Mouse (Mus musculus) lung, postnatal 14 days (tissue): ENCODE results near the gene Borcs8.

Experiments
- DNase-seq: peaks from one replicate; pipeline ENCODE4 v3.0.0; 2021

Borcs8 gene

DNA sequence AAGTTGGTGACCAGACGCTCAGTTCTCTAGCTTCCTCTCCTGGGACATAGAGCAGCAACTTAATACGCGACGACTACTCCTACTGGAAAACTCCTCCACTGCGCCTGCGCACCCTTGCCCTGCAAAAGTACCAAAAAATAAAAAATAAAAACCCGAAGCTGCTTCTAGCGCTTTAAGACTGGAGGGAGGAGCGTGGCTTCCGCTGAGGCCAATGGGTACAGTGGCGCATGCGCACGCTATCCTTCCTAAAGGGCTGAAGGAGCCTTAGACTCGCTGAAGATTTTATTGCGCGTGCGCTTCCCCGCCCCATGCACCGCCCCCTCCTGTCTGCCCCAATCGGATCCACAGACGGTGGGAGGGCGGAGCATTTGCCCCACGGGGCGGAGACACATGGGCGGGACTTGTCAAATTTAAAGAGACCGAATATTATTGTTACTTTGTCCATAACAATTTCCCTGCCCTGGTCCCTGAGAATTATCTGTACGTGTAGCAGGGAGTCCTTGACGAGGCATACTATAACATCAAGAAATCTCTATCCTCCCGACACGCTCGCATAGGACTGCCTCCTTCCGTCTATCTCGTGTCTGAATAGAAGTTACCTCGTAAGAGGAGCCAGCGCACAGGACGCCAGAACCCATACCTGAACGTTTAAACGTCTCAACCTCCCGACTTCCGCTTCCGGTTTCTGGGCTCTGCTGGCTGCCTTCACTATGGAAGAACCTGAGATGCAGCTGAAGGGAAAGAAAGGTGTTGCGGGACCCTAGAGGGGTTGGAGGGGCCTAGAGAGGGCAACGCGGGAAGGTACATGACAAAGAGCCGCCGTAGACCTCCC is at the start of gene Borcs8, which contains the start of the genes Rfxank and Mef2b:
TSS of gene Borcs8 (plus strand) at position 474 of the 832 bp plus-strand sequence.
TSS of gene Rfxank (minus strand) at position 129 of the 832 bp plus-strand sequence.
TSS of gene Mef2b (plus strand) at position 686 of the 832 bp plus-strand sequence.
- peak; percentile 99 for DNase-seq

DNA sequence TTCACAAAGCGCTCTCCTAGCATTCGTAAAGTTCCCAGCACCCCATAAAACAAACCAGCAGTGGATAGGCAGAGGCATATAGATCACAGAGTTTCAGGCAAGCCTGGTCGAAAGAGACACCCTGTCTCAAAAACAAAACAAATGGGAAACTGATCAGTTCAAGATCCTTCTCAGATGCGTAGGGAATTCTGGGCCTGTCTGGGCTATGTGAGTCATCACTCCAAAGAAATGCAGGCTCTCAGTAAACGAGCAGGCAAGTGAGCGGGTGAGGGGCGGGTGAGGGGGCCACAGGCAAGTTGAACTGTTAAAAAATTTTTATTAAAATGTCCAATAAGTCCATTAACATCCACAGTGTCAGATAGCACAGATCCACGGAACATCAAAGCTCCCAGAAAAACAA is 46.5 kb upstream of the Borcs8 start:
- no peak for DNase-seq

DNA sequence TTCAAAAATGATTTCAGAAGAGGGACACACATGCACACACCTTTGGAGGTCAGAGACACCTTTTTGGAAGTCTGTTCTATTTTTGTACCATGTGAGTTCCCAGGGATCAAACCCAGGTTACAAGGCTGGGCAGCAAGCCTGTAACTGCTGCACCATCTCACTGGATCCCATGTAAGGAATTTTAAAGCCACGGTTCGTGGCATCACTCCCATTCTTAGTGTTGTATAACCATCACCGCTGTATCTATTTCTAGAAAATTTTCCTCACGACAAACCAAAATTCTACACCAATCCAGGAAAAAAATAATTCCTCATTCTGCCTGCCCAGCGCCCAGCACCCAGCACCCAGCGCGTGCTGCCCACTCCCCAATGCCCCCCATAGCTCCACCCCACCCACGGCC is 40.0 kb upstream of the Borcs8 start:
- no peak for DNase-seq

DNA sequence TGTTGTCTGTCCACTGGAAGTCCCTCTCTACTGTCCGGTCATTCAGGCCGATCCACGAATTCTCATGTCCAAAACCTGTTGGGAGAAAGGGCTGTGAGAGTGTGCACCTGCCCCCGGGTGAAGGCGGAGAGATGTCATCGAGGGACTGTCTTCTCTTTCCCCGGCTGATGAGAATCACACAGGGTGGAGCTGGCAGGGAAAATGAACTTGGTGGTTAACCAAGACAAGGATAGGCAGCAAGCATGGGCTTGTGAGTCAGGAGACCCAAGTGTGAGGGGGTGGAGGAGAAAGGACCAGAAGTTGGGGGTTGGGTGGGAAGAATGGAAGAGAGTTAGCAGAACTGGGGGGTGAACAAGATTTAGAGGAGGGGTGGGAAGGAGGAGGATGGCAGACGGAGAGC is 39.1 kb upstream of the Borcs8 start:
- DNase-seq = no peak

DNA sequence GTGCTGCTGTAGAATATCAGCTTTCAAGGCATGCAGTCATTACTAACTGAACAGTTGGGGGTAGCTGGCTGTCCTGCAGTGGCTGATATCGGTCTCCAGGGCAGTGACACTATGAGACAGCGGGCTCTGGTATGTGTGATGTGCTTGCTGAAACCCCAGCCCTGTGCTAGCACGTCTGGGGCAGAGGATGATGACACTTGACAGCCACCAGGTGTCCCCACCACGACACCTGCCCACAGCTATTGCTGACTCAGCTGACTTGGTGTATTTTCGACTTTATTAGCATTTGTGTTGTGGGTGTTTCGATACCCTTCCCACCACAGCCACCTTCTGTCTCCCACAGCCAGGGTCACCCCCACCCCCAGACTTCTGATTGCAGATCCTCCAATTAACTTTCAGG is 34.8 kb upstream of the Borcs8 start:
- DNase-seq = peak; percentile 44

DNA sequence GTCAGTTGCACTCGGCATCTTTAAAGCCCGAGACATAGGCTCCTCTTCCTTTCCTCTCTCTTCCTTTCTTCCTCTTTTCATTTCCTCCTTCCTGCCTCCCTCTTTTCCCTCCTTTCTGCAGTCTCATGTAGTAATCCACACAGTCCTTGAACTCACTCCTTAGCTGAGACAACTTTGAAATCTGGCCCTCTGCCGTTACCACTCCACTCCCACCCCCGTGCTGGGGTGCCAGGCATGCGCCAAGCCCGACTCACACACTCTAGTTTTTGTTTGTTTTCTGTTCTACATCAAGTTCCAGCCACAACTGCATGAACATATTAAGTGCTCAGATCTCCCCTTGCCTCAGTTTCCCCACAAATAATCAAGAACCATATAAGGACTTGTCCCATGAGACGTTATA is 34.4 kb upstream of the Borcs8 start:
- no peak for DNase-seq

DNA sequence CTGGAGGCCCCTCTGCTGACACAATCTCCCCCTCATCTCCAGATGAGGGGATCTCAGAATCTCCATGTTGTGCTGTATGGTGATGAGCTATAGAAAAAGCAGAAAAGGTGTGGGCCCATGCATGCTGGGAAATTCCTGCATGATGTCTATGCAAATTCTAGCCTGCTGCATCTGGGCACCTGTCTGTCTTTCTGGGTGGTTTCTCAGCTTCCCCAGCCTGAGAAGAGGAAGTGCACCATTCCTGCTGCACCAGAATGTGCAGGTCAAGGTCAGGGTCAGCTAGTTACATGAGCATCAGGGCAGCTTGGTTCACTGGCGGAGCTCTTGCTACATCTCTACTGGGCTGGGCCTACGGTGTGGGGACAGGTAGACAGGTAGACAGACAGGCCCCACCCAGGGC is 28.8 kb upstream of the Borcs8 start:
- no peak for DNase-seq

DNA sequence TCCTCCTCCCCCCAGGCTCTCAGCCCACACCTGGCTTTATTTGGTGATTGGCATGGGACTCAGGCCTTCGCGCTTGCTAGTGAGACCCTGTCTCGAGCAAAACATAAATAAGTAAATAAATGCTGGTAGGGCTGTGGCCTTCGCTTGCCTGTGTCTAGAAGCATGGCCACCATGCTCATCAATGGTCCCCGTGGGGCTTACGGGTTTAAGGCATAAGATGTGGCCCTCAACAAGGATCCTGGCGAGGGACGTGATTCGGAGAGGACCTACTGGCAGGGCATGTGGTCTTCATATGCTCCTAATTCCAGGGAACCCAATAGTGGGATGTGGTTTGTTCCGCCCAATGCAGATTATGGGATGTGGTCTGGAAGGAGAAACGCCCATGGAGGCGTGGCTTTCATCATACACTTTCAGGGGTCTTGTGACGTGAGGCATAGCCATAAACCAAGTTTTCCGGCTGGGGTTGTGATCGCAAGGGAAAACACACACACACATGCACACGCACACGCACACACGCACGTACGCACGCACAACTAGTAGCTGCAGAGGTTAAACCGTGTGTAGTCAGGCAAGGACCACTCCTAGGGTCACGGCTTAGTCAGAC is 28.0 kb upstream of the Borcs8 start:
- DNase-seq = no peak

DNA sequence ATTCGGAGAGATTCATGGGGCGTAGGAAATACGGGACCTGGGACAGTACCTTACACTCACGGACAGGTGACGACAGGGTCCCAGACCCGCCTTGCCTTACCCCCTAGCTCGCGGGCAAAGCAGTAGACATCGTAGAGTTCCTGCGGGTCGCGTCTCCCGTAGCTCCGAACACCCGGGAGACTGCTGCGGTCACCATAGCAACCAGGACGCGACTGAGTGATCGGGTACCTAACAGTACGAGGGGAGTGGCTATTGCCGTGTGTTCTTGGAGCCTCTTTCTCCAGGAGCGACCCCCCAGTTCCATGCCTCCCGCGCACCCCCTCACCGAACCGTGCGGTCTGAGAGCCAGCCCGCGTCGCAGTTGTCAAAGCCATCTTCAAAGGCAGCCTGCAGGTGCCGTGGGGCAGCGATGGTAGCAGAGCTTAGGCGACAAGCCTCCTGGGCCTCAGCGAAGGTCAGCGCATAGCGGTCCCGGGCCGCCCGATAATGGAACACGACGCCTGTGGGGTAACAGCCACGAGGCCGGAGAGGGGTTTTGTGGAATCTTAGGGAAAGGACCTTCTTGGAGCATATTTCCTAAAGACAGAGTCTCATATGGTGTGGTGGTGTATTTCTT is 26.8 kb upstream of the Borcs8 start:
- DNase-seq = no peak

DNA sequence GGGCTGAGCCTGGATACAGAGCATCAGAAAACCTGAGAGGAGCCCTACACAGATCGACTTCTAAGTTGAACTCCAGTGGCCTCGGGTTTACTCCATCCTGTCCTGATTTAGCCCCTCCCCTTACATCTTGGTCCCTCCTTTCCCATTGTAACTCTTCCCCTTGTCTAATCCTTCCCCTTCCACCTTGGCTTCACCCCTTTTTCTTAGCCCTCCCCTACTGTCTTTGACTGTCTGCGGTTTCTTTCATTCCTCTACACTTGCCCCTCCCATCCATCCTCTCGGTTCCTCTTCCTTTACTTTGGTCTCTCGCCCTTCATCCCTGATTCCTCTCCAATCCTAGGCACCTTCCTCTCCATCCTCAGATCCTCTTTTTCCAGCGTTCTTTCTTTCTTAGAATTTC is 24.8 kb upstream of the Borcs8 start:
- DNase-seq = no peak

DNA sequence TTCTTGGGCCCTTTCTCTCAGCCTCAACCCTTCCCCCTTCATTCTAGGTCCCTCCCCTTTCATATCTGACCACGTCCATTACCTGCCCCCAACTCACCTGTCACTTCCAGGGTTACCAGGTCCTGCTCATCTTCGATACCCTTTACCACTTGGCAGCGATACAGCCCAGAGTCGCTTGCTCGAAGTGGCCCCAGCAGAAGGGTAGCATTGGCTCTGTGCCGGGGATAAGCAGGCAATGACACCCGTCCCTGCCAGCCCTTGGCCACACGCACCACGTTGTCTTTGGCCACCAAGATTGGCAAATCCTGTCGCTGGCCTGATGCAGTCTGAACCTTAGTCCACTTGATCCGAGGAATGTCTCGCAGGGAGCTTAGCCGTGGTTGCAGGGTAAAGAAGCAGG is 24.4 kb upstream of the Borcs8 start:
- DNase-seq = no peak

DNA sequence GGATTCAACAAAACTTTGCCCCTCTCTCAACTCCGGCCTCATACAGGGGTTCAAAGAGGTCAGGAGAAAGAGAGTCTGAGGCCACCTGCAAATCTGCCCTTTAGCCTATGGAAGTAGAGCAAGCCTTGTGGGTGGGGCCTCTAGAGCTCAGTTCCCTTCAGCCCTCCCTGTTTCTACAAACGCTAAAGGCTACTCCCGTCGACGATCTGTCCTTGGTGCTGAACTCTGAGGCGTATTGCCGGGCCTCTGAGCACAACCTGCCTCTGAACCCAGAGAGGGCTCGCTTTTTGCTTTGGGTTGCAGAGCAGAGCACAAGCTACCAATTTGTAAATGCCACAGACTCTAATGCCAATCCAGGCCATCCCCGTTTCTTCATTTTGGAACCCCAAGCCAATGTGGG is 21.7 kb upstream of the Borcs8 start:
- DNase-seq = peak; percentile 15

DNA sequence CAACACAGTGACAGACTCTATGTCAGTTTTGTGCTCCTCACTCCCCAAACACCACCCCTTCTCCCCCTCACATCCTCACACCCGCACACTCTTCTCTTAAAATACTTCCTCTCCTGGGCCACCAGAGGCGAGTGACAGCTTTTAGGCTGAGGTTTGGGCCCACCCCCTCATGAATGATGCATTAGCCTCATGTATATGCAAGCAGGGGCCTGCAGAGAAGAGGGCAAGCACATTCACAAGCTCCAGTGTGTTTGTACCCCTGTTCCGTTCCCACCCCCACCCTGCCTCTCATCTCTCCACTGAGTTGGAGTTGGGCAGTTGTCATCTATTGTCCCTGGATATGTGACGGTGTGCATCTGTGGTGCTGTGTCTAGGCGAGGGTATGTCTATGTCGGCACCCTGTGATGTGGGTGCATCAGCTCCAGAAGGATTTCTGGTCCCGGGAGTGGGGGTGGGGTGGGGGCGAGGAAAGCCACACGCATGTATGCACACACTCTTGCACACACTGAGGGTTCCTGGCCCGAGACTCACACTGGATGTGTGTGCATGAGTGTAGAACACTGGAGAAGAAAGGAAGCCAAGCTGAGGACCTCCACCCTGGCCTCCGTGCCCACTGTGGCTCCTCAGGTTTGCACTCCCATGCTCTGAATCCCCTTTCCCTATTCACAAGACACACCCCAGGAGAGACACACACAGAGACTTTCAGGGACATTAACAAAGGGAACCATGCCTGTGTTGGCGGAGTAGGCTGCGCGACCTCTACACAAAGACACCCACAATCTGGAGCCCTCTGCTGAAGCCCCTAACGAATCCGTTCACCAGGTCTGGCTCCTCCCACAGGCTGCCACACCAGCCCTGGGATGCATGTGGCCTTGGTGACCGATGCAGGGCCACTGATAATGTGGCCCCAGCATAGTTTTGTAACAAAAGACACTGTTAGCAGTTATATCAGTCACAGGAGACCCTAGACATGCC is 20.3 kb upstream of the Borcs8 start:
- no peak for DNase-seq

DNA sequence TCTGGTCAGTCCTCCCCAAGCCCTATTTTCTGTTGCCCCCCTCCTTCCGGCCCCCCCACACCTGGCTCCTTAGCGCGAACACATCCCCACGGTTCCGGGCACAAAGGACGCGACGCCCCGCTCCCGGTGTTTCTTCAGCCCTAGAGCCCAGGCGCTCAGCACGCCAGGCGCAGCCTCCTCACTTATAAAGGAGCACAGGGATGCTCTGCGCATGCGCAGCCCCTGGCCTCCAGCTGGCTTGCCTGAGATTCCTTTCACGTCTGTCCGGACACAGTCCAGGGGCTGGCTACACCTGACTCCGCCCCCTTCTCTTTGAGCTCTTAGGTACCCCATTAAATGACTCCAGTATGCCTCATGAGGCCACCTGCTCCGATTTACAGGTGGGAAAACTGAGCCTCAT is 18.6 kb upstream of the Borcs8 start, which contains the start of gene Ncan:
TSS of gene Ncan (minus strand) at position 207 of the 400 bp plus-strand sequence.
- DNase-seq = peak; percentile 55

DNA sequence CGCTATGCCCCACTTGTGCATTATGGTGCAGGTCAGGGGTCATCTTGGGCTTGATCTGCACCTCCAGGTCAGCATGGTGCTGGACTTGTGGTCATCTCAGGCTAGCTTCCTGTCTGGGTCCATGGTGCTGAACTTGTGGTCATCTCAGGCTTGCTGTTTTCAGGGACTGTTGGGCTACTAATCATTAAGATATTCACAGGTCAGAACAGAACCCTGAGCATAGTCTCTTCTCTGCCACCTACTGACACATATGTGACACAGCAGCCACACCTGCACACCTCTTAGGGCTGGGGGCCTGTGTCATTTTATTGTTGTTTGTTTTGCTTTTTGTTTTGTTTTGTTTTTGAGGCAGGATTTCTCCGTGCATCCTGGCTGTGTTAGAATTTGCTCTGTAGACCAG is 16.4 kb upstream of the Borcs8 start:
- no peak for DNase-seq

DNA sequence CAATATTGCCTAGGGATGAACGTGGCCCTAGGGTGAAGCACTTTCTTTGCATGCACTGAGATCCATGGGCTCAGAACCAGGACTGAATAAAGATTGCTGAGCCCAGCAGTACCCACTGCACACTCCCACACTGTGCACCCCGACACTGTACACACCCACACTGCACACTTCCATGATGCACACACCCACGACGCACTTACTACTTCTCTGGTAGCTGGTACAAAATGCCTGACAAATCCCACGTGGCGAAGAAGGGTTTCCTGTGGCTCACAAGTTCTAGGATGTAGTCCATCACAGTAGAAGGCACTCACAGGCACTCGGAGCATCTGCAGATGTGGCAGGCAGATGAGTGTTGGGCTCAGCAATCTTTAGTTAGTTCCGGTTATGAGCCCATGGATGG is 14.3 kb upstream of the Borcs8 start:
- DNase-seq = no peak

DNA sequence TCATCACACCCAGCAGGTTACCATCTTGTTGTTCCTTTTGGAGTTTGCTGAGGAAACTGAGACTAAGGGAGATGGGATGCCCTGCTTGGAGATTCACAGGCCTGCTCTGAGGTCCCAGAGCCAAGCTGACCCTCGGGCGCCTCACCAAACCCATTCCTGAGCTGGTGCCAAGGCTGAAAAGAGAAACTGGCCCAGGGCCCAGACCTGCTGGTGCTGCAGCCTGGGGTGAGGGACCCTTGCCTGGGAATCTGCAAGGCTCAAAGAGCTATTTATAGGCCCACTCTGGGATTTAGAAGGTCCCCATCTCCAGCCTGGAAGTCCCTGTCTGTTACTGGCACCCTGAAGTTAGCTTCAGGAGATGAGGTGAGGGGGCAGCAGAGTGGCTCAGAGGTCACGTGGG is 10.9 kb upstream of the Borcs8 start:
- DNase-seq = peak; percentile 48

DNA sequence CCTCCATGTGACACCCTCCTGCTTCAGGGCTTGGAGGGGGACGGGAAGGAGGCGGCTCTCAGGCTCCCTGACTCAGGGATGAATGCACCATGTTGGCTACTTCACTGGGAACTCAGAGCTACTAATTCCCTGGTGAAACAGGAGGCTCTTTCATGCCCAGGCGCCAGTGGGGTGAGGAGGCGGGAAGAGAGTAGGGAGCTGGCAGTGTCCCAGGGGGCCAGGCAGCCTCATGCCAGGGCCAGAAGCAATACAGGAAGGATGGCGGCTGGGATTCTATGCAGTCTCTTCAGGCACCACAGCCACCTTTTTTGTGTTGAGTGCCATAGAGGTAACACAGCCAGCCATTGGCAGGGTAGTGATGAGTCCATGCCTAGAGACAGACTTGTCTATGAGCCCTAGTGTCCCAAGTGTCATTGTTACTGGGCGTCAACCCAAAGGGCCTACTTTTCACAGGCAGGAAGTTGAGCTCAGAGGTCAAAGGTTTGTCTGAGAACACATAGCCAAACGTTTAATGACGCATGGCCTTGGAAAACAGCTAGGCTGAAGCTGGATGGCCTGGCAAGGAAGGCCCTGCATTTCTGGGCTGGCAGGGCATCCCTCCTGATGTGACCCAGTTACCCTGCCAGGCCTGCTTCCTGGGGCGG is 9.9 kb upstream of the Borcs8 start:
- peak; percentile 46 for DNase-seq

DNA sequence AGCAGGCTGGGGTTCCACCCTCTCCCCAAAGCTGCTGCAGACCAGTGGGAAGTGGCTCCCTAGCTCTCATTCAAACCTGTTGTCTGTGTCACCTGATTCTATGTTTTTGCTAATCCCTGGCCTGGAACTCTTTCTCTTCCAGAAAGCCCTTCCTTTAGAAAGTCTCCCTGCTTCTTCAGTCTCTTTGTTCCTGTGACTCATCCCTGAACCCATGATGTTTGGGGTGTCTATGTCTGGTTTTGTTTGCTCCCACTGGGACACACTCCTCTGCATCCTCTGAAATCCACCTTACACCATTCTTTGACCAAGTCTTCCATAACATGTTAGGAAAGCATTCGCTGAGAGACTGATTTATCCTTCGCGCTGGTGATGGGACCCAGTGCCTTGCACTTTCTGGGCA is 9.2 kb upstream of the Borcs8 start:
- DNase-seq = no peak

DNA sequence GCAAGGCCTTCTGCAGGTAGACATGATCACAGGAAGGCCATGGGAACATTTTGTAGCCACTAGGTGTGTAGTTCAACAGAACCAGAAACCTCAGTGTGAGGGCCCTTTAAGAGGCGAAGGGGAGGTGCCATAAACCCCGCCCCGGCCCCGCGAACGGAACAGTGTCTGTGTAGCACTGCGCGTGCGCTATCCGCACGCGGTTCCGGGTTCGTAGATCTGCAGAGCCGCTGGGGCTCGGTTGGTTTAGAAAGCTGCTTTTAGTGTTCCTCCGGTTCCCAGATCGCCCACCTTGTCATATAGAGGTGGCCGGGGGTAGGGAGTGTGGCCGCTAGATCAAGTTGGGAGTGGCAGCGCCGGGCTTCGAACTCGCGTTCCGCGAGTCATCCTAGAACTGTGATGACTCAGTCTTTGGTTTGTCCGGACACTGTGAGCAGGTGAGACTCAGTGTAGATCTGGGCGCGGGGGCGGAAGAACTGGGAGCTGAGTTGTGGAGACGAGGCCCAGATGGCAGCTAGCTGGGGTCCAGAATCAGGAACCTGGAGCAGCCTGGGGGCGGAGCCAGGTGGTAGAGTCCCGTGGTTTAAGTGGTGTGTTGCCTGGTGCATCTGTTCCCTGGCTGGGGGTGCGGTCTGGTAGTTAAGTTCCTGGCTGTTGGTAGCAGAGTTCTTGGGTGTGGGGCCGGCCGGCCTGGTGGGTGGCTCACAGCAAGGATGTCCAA is 8.0 kb upstream of the Borcs8 start, which contains the start of gene Nr2c2ap:
TSS of gene Nr2c2ap (plus strand) at position 168 of the 718 bp plus-strand sequence.
- DNase-seq = peak; percentile 86

DNA sequence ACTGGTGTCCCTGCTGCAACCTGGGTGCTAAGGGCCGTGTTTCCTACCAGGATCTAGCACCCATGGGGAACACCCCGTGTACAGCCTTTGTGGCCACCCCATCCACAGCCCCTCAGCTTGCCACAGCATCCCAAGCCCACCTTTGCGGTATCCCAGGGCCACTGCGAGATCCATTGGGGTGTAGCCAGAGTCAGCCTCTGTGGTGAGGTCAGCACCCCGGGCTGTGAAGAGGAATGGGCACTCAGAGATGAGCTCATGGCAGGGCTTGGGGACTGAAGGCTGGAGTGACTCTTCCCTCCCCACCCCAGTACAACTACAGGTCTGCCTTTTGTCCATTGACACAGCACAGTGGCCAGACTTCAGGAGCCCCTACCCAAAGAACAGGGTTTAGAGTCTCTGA is 5.2 kb upstream of the Borcs8 start:
- no peak for DNase-seq
